Mouse (Mus musculus) lung, postnatal 0 days (tissue): ENCODE measurements around the gene Rtl9.

ENCODE experiments used
- CTCF ChIP-seq: IDR thresholded peaks from 2 replicates; pipeline ENCODE4 v1.5.1; 2016; ENCODE audit warnings: antibody characterized with exemption, mild to moderate bottlenecking
- EP300 ChIP-seq: IDR thresholded peaks from 2 replicates; pipeline ENCODE4 v1.6.1; 2016; ENCODE audit warnings: antibody characterized with exemption, mild to moderate bottlenecking, control low read depth

GRCm38 (mm10) chrX:143067576-143067975 is 31.8 kb upstream of the Rtl9 start:
- TF ChIP-seq EP300 (no peak), CTCF (no peak)
